Mouse (Mus musculus): ENCODE results near the gene Kirrel3. TPM values are rescaled to one million over a fixed set of nuclear protein-coding genes. Genes with fewer than 3 reads are reported as not detected.

The Kirrel3 gene
- total RNA-seq, 2 experiments from 2014 or later, result 0.43 to 0.73 TPM

- DNase-seq (ENCODE audit: low spot score), result no peak
Observed at GRCm38 (mm10) chr9:35053081-35053480, 567.4 kb downstream of the Kirrel3 start.

- DNase-seq (ENCODE audit: low spot score), result no peak
Observed at GRCm38 (mm10) chr9:35053669-35054068, 568.0 kb downstream of the Kirrel3 start.

- no peak for DNase-seq (ENCODE audit: low spot score)
Observed at GRCm38 (mm10) chr9:35055528-35056330, 570.0 kb downstream of the Kirrel3 start.

GRCm38 (mm10) chr9:35056611-35057010, 570.9 kb downstream of the Kirrel3 start:
- peak; percentile 0 for DNase-seq (ENCODE audit: low spot score)

- peak; percentile 0 for DNase-seq (ENCODE audit: low spot score)
Observed at GRCm38 (mm10) chr9:35057631-35058030, 571.9 kb downstream of the Kirrel3 start.

GRCm38 (mm10) chr9:35058186-35058585, 572.5 kb downstream of the Kirrel3 start:
- DNase-seq (ENCODE audit: low spot score), result peak; percentile 0

GRCm38 (mm10) chr9:35058596-35059354, 573.1 kb downstream of the Kirrel3 start:
- peak; percentile 72 for DNase-seq (ENCODE audit: low spot score)

GRCm38 (mm10) chr9:35059881-35060280, 574.2 kb downstream of the Kirrel3 start:
- peak; percentile 5 for DNase-seq (ENCODE audit: low spot score)

- DNase-seq (ENCODE audit: low spot score), result peak; percentile 2
Observed at GRCm38 (mm10) chr9:35061446-35061845, 575.8 kb downstream of the Kirrel3 start.

All from gastrocnemius, adult 18-20 months (tissue).